Mouse (Mus musculus) erythroblast, embryonic 14.5 days (primary cell): ENCODE data around the gene BC067074.

Experiments used
- GATA1 ChIP-seq: IDR thresholded peaks from 2 replicates; pipeline ENCODE4 v1.6.1; 2012; ENCODE audit warnings: low read length, inconsistent platforms, mixed read lengths
- TAL1 ChIP-seq: IDR thresholded peaks from 3 replicates; pipeline ENCODE4 v1.6.1; 2012; ENCODE audit warnings: low read length, inconsistent platforms, mixed read lengths

DNA sequence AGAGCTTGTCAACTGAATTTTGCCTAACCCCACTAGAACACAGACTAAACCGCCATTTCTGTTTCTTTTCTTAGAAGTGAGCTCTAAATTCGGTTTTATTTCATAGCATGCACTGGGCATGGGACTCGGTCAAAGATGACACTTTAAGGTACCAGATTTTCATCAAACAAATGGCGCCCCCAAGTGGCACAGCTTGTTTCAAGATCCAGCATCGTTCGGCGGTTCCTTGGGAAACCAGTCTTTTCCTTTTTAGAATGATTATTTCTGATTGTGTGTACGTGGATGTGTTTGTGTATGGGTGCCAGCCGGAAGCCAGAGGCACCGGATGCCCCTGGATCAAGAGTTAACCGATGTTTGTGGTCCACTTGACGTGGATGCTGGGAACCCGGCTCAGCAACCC lies 27.7 kb upstream of the BC067074 start:
- TF ChIP-seq GATA1 (no peak), TAL1 (no peak)
